In genomic region chr4:34756163-34756562, GRCm38 (mm10) we compare ENCODE assay signal across 29 mouse cellular contexts. TPM values are rescaled to one million over a fixed set of nuclear protein-coding genes. Genes with fewer than 3 reads are reported as not detected.
DNase-seq lines count a peak whose midpoint lies in the region; ATAC-seq and TF ChIP-seq lines count a peak whose summit lies in the region.
"Had no signal": no experiment of that assay in that cellular context is flagged by ENCODE, and none has a peak within 500 bp of the region (broad histone marks: within the 10 kb centered on the region; RNA-seq: fewer than 3 reads in every experiment).

Gene Gm136 (minus strand): TSS chr4:34756263.

- TF ChIP-seq CTCF in forebrain, postnatal 0 days (IDR thresholded peaks at IDR 0.05; ENCODE audit: low read depth), result no peak
- no peak for TF ChIP-seq CTCF in testis, adult 2 months (IDR thresholded peaks at IDR 0.05; ENCODE audit: control insufficient read depth, insufficient read depth, insufficient replicate concordance, low read depth, low read length)

- no peak within 1 kb of the TSS for H3K4me2 ChIP-seq in forebrain, postnatal 0 days (ENCODE audit: low read depth)
- H3K4me2 ChIP-seq in forebrain, embryonic 11.5 days (ENCODE audit: low read depth, low read length, severe bottlenecking), result no peak within 1 kb of the TSS

- no peaks in the 10 kb centered on the region for H3K4me1 ChIP-seq in forebrain, postnatal 0 days (ENCODE audit: insufficient read depth)
- H3K4me1 ChIP-seq in forebrain, embryonic 11.5 days (replicated peaks; ENCODE audit: control insufficient read depth, insufficient read depth, low read length), result no peaks in the 10 kb centered on the region
- no peaks in the 10 kb centered on the region for H3K4me1 ChIP-seq in testis, adult 2 months (ENCODE audit: control insufficient read depth, insufficient read depth, low read length)

- TF ChIP-seq POLR2A in testis, adult 2 months (IDR thresholded peaks at IDR 0.05; ENCODE audit: control insufficient read depth, low read depth, low read length), result no peak

- peak; percentile 27; the same call in 1 of the 2 replicates for ATAC-seq in forebrain, postnatal 0 days
- ATAC-seq in forebrain, embryonic 11.5 days (replicated peaks; ENCODE audit: low FRiP score), result no peak
- ATAC-seq: activated CD4-positive, CD25-positive, alpha-beta regulatory T cell, adult 4 months; CD4-positive, CD25-positive, alpha-beta regulatory T cell, adult 4 months; Patski had no signal

- no peaks in the 10 kb centered on the region for H3K9me3 ChIP-seq in forebrain, postnatal 0 days (ENCODE audit: low read length)
- H3K9me3 ChIP-seq in forebrain, embryonic 11.5 days (ENCODE audit: control insufficient read depth, low read length), result no peaks in the 10 kb centered on the region
- H3K9me3 ChIP-seq: G1E had no signal

- H3K36me3 ChIP-seq in forebrain, postnatal 0 days (ENCODE audit: insufficient read depth), result no peaks in the 10 kb centered on the region
- no peaks in the 10 kb centered on the region for H3K36me3 ChIP-seq in forebrain, embryonic 11.5 days (ENCODE audit: control insufficient read depth, insufficient read depth, low read length)
- no peaks in the 10 kb centered on the region for H3K36me3 ChIP-seq in testis, adult 2 months (ENCODE audit: control insufficient read depth, insufficient read depth, low read length)
- H3K36me3 ChIP-seq: G1E had no signal

- H3K27me3 ChIP-seq in forebrain, postnatal 0 days (ENCODE audit: insufficient read depth, low read length), result no peaks in the 10 kb centered on the region
- no peaks in the 10 kb centered on the region for H3K27me3 ChIP-seq in forebrain, embryonic 11.5 days (ENCODE audit: control insufficient read depth, insufficient read depth, low read length)
- no peaks in the 10 kb centered on the region for H3K27me3 ChIP-seq in testis, adult 2 months (ENCODE audit: control insufficient read depth, insufficient read depth, low read length)

- H3K4me3 ChIP-seq in forebrain, postnatal 0 days (ENCODE audit: low read depth, low read length), result no peak within 1 kb of the TSS
- no peak within 1 kb of the TSS for H3K4me3 ChIP-seq in forebrain, embryonic 11.5 days (ENCODE audit: low read depth, low read length)
- H3K4me3 ChIP-seq in testis, adult 2 months (ENCODE audit: control insufficient read depth, low read depth, low read length), result peak within 1 kb of the TSS; percentile 78

- H3K9ac ChIP-seq in forebrain, postnatal 0 days, result no peak within 1 kb of the TSS
- no peak within 1 kb of the TSS for H3K9ac ChIP-seq in forebrain, embryonic 11.5 days (ENCODE audit: low read length)

- DNase-seq in forebrain, postnatal 0 days, result peak; percentile 16
- DNase-seq in forebrain, embryonic 11.5 days (ENCODE audit: low spot score), result no peak
- no peak for DNase-seq in testis, postnatal 10 days (ENCODE audit: low spot score)
- DNase-seq in brain, adult 2 months (ENCODE audit: low read depth, low spot score), result peak; percentile 17
- peak; percentile 27 for DNase-seq in telencephalon, adult 2 months (ENCODE audit: low read depth, low spot score)
- DNase-seq in kidney, postnatal 10 days, result no peak
- no peak for DNase-seq in layer of hippocampus, postnatal 10 days (ENCODE audit: low spot score in 2 of 2)
- DNase-seq: adrenal gland, adult 2 months; adrenal gland, adult 8-10 months; adrenal gland, postnatal 10 days; adrenal gland, postnatal 14 days; adrenal gland, postnatal 25 days; adrenal gland, postnatal 36 days; B cell, adult 2 months; cerebellum, adult 11 months; cerebellum, adult 11-12 months; cerebellum, adult 18-20 months had no signal

- WGBS in forebrain, postnatal 0 days, result 82% methylated on average over 1 of the region's 1 CpGs
- 87% methylated on average over 1 of the region's 1 CpGs for WGBS in forebrain, embryonic 11.5 days

- no peak within 1 kb of the TSS for H3K27ac ChIP-seq in forebrain, postnatal 0 days (ENCODE audit: low read depth, low read length)
- no peak within 1 kb of the TSS for H3K27ac ChIP-seq in forebrain, embryonic 11.5 days (ENCODE audit: low read depth, low read length)
- no peak within 1 kb of the TSS for H3K27ac ChIP-seq in testis, adult 2 months (ENCODE audit: control insufficient read depth, insufficient read depth, low read depth, low read length)

RNA-seq across cellular contexts. Expression of gene Gm136, which starts in this region (rescaled TPM):
- total RNA-seq in forebrain, postnatal 0 days (2014; rRNA removed), result not detected in 2 replicates
- 0.23 TPM in 1 of 2 replicates, not detected in the other for polyA plus RNA-seq in forebrain, postnatal 0 days (2015; fragmentation: Nextera tagmentation; extraction: Ambion mirVana)
- polyA plus RNA-seq in forebrain, embryonic 11.5 days (2014; fragmentation: Nextera tagmentation; extraction: Ambion mirVana), result not detected in 2 replicates
- polyA plus RNA-seq in testis, adult 2 months (2012; rRNA removed), result 14.8 and 18.3 TPM in 2 replicates
- total RNA-seq in layer of hippocampus, postnatal 10 days (2021), result not detected
- total RNA-seq: adrenal gland, adult 18-20 months; adrenal gland, adult 2 months; adrenal gland, adult 8-10 months; adrenal gland, postnatal 10 days; adrenal gland, postnatal 14 days; adrenal gland, postnatal 25 days; adrenal gland, postnatal 36 days; adrenal gland, postnatal 4 days; CH12.LX; ES-E14; G1E; MEL had no signal
- polyA plus RNA-seq: activated CD4-positive, CD25-positive, alpha-beta regulatory T cell, adult 4 months; adrenal gland, adult 2 months; brain, embryonic 14.5 days; C2C12; CD4-positive, CD25-positive, alpha-beta regulatory T cell, adult 4 months; G1E; Patski had no signal

Comparison
In these comparisons a context has a peak if more than half of its experiments do, and no peak if none do; other contexts are left out.
1. RNA of gene Gm136 (polyA plus RNA-seq): 14.8 to 18.3 TPM in testis, adult 2 months; 0.23 TPM in forebrain, postnatal 0 days and not detected in forebrain, embryonic 11.5 days; every median in the first group is over 10 times any median in the second.
2. Peak in DNase-seq and ATAC-seq in forebrain, postnatal 0 days; RNA of the gene not detected or under 1 TPM.
3. DNase-seq: peak in brain, adult 2 months (single experiment) and telencephalon, adult 2 months (single experiment); none in forebrain, embryonic 11.5 days (single experiment), testis, postnatal 10 days (single experiment), kidney, postnatal 10 days (single experiment) and layer of hippocampus, postnatal 10 days (0 of 2).